Mouse (Mus musculus) megakaryocyte progenitor cell, adult 5-6 weeks (primary cell): Measurements from ENCODE around the gene Cnih3. TPM values are rescaled to one million over a fixed set of nuclear protein-coding genes. Genes with fewer than 3 reads are reported as not detected.

Experiments used
- ATAC-seq: replicated peaks from 2 replicates; pipeline ENCODE4 v1.8.0; 2016; ENCODE audit warnings: mild to moderate bottlenecking, moderate TSS enrichment, inconsistent platforms; ENCODE audit not compliant: poor library complexity
- total RNA-seq, 2 experiments: library from RNA; stranded (forward) in 1 of 2; stranded (reverse) in 1 of 2; fragments of 157-497, 149-512 nt in 1 of 2; fragments of 200-1000 nt in 1 of 2; gene quantifications; 2 replicates each; pipeline versions ENCODE4 v1.2.3 to v1.2.4; 2015 to 2017

Cnih3 gene
- total RNA-seq, 2 experiments from 2014 or later, result not detected

GRCm38 (mm10) chr1:181345547-181345946 is 6.9 kb upstream of the Cnih3 start:
- ATAC-seq, result peak; percentile 95

DNA sequence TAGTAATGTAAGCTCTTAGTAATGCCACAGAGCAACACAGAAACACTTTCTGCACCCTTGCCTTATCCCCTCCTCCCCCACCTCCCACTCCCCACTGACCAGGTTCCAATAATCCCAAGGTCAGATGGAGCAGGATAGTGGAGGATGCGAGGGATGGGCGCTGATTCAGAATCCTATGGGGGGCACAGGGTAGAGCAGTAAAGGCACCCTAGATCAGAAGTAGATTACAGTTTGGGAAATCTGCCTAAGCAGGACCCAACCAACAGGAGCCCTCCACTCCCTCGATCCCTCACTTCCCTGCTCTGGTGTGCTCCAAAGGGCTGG is 423 bp upstream of the Cnih3 start:
- ATAC-seq, result no peak

- ATAC-seq, result peak; percentile 47
These were observed 1.0 kb downstream of the Cnih3 start for GRCm38 (mm10) chr1:181353200-181354097.

GRCm38 (mm10) chr1:181355683-181356082 is 3.3 kb downstream of the Cnih3 start:
- peak; percentile 18; the same call in 1 of the 2 replicates for ATAC-seq

DNA sequence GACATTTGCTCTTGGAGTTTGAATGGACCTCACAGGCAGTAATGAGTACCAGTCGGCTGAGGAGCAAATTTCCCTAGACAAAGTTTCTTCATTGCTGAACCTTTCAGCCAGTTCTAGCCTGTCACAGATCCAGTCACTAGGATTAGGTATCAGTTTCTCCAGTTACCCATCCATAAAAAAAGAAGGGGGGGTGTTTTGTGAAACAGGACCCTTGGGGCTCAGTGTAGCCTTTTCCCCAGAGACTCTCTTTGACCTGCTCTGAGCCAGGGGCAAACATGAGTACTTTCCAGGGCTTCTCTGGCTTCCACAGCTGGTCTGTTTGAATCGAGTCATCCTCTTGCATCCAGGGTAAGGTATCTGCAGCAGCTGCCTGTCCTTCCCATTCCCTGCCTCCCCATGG is 5.4 kb downstream of the Cnih3 start:
- no peak for ATAC-seq

GRCm38 (mm10) chr1:181358526-181358925 is 6.1 kb downstream of the Cnih3 start:
- 0 out of 2 replicates have a peak, but pooled peaks have one; percentile 10 for ATAC-seq

DNA sequence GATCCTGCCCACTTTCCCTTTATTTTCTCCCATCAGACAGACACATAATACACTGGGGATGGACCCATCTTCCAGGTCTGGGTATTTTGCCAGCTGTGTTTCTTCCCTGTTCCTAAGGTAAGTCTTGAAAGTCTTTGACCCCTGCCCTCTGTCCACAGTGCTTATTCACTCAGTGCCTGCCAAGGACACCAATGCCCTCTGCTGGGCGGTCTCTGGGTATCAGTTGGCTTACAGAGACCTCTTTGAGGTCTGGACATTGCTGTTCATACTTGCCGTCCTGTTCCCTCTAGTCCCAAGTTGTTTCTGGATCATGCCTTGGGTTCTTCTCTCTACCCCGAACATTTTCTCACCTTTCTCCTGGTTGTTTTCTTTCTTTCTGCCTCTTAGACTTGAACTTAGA is 8.3 kb downstream of the Cnih3 start:
- ATAC-seq, result no peak

GRCm38 (mm10) chr1:181364025-181364424 is 11.6 kb downstream of the Cnih3 start:
- ATAC-seq, result no peak

GRCm38 (mm10) chr1:181365376-181365775 is 12.9 kb downstream of the Cnih3 start:
- ATAC-seq, result no peak

- ATAC-seq, result no peak
These were observed 16.6 kb downstream of the Cnih3 start for GRCm38 (mm10) chr1:181368789-181369570.

DNA sequence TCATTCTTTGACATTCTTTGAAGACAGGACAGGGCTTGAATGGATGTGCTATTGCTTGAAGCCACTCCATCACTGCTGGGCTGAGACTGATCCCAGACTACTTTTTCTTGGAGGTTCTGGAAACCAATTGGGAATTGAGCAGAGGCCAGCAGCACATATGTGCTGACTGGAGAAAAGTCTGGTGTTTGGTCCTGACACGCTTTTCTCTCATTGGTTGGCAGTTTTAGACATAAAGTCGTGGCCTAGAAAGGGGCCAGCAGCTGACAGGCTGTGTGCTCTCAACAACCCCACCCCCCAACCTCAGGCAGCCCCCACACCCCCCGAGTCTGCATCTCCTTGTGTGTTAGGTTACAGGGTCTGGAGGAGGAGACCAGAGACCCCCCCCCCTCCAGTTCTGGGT is 17.9 kb downstream of the Cnih3 start:
- ATAC-seq, result no peak

DNA sequence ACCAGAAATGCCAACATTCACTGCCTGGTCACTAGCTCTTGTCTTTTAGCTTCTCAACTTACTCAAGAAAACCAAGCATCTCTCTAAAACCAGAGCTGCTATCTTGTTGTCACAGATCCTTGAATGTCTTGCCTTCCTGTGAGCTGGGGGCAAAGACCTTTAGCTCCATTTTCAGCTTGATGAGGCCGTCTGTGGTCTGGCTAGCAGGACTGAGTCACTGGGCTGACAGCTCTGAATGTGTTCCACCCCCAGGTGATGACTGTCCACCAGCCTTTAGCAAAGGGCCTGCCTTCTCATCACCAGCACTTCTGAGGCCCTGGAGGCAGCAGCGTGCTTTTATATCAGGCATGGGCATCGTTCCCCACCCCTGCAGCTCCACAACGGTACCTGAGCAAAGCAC is 18.8 kb downstream of the Cnih3 start:
- no peak for ATAC-seq

- peak; percentile 87 for ATAC-seq
These were observed 19.9 kb downstream of the Cnih3 start for GRCm38 (mm10) chr1:181372306-181372705.

- ATAC-seq, result peak; percentile 23; the same call in 1 of the 2 replicates
These were observed 22.4 kb downstream of the Cnih3 start for GRCm38 (mm10) chr1:181374627-181375374.

GRCm38 (mm10) chr1:181376431-181376830 is 24.0 kb downstream of the Cnih3 start:
- ATAC-seq, result no peak

- ATAC-seq, result peak; percentile 84
These were observed 27.2 kb downstream of the Cnih3 start for GRCm38 (mm10) chr1:181379664-181380063.

DNA sequence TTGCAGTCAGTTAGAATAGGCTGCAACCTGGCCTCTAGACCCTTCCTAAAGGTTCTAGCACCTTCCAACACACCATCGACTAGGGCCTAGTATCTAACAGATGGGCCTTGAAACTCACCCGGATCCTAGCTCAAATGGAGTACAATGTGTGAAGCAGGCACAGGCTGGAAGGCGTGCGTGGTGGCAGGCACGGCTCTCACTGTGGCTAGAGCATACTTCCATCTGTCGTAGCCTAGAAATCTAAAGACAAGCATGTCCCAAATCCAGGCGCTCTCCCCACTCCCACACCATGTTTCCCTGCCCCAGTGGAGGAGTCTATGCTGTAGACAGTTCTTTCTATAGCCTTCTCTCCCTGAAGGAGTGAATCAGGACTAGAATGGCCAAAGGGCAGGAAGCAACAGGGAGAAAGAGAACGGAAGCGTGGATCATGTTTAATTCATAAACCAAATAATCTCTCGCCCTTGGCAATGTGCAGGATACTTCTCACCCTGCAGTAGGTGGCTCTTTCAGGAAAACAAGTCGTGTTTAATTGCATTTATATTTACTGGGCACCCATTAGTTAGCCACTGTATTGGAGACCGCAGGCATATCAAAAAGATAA is 29.1 kb downstream of the Cnih3 start:
- ATAC-seq, result no peak

DNA sequence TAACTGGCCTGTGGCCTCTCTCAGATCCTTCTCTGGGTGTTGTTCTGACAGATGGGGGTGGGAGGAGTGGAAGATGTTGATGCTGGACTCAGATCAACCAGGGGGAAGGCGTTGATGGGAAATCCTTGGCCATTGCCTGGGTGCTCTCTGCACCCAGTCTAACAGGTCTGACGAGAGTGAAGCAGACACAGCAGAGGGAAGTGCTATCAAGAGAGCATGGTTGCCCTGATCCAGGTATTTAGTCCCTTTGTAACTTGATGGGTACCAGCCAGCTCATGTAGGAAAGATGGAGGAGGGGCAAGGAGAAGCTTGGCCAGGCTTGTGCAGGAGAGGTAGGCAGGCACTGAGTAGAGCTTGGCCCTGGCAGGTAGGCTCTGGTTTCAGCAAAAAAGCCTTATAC is 36.8 kb downstream of the Cnih3 start:
- no peak for ATAC-seq

- no peak for ATAC-seq
These were observed 40.1 kb downstream of the Cnih3 start for GRCm38 (mm10) chr1:181392489-181392888.

GRCm38 (mm10) chr1:181393250-181394149 is 41.1 kb downstream of the Cnih3 start:
- ATAC-seq, result peak; percentile 81
